Mouse (Mus musculus) thymus, postnatal 10 days (tissue): ENCODE data around the gene Cxcl13.
"Not testable (repeated sequence)": the region's sequence is repeated elsewhere in the genome, so short reads cannot be mapped to it uniquely, and the experiment has no call there.

Experiments
- DNase-seq, 2 experiments: peaks; one replicate each; pipeline ENCODE4 v3.0.0; 2021; ENCODE audit warnings: low spot score in 2 of 2

Gene Cxcl13

GRCm38 (mm10) chr5:95956651-95957050 is at the start of gene Cxcl13:
Cxcl13 (plus strand) TSS chr5:95956951.
- no peak for DNase-seq

DNA sequence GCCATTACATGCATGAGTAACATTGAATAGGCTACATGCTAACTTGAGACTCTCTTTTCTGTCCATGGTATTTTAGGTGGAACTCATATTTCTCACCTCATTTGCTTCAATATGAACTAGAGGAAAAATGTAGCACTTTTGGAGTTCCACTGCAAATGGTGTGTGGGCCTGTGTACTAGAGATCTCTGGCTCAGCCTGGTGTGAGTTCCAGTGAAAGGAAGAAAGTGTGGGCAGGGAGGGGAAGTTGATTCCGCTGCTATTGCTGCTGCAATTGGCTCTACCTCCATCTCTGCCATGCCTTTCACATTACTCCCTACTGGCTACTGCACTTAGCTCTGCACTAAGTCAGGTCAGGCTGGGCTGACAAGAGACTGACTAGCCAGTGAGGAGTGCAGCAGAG is 45.7 kb upstream of the Cxcl13 start:
- no peak for DNase-seq

GRCm38 (mm10) chr5:95918491-95918890 is 38.3 kb upstream of the Cxcl13 start:
- no peak for DNase-seq

GRCm38 (mm10) chr5:95924023-95924422 is 32.7 kb upstream of the Cxcl13 start:
- no peak for DNase-seq

- DNase-seq, result no peak
Observed at GRCm38 (mm10) chr5:95925204-95925930, 31.4 kb upstream of the Cxcl13 start.

DNA sequence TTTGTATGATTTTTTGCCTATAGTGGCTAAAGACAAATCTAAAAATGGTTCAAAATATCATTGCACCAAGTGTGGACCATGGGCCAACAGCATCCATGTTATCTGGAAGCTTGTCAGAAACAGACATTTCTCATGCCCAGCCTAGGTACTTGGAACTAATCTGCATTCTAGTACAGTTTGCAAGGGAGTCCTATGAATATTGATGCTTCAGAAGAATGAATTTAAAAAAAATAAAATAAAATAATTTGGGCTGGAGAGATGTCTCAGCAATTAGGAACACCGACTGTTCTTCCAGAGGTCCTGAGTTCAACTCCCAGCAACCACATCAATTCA is 30.9 kb upstream of the Cxcl13 start:
- no peak for DNase-seq

DNA sequence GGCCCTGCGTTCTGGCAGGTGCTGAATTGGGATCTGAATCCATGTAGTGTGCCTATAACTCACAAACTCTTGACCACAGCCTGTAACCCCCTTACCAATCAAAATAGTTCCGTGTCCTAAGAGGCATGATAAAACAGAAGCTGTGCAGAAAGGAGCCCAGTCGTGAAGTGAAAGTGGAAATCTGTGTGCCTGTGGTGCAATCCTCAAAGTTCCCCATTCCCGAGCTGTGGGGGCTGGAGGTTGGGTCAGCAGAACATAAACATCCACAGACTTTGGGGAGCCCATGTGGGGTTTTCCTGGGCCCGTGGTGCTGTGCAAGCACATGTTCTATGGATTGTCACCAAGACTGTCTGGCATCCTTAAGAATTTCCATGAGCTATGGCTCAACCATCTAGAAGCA is 21.7 kb upstream of the Cxcl13 start:
- no peak for DNase-seq

DNA sequence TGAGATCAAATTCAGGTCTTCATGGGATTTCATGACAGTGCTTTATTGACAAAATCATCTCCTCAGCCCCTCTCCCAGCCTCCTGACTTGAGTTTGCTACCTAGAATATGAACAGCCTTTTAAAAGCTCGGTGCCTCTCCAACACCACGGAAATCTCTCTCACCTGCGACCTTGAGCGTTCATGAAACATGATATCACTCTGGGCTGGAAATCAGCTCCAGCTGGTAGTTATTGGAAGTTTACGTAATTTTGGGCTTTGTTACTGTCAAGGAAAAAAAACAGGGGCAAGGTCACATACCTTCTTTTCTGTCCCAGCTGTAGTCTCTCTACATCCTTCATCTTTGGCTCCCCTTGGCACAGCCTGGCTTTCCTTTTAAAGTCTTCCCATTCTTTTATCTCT is 20.7 kb upstream of the Cxcl13 start:
- DNase-seq, result no peak

- no peak for DNase-seq
Observed at GRCm38 (mm10) chr5:95937129-95937528, 19.6 kb upstream of the Cxcl13 start.

DNA sequence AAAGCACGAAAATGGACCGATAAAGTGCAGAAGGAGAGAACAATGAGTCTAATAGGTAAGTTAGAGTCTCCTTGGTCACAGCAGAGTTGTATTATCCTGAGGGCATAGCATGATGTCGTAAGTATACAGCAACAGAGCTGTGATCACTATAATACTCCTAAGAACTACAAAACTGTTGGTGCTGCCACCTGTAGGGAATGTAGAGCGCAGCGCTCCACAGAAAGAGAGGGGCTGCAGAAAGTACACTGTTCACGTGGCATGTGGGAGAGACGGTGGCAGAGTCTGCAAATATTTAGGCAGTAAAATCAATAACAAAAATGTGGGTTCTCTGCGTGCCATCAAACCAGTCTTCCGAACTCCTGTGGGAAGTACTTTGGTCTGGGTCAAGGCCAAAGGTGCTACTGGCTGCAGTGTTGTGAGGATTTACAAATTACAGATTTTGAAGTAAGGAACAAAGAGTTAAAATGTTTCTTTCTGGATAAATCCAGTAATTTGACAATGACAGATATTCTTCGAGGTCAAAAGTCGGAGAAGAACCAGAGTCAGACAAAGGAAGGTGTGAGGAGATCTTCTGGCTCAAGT is 18.6 kb upstream of the Cxcl13 start:
- no peak for DNase-seq

DNA sequence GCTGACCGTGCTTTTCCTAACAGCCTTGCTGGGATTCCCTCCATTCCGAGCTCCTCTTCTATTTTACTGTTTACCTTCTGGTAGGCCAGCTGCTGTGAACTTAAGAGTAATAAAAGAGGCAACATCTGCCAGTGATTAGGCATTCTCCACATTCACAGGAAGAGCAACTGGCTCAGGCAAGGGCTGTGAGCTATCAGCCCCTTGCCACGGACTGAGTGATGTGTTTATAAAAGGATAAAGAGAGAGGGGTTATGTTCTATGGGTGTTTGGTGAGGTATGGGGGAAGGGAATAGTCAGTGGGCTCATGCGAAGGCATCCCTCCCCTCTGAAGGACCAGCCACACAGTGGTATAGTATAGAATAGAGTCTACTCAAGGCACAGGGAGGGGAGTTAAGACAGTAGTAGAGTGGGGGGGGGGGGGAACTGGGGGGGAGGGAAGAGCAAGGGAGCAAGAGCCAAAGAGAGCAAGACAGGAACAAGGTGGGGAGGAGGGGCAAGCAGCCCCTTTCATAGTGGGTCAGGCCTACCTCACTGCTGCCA is 16.0 kb upstream of the Cxcl13 start:
- DNase-seq, result no peak

- no peak for DNase-seq
Observed at GRCm38 (mm10) chr5:95941562-95941961, 15.2 kb upstream of the Cxcl13 start.

DNA sequence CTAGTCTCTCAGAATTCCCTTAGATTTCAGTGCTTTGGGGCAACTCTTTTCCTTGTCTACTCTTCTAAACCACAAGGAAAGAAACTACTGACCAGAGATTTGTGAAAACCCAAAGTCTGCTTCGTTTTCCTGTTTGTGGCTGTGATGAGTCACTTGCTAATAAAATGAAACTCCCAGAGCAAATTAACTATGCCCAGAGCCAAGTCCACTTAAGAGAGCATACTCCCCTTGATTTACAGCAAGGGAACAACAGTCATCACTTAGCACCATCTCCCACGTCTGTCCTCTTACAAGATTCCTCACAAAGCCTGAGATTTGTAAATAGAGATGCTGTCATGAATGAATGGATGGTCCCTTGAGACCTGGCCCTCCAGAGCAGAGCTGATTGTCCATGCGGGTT is 11.6 kb upstream of the Cxcl13 start:
- no peak for DNase-seq

DNA sequence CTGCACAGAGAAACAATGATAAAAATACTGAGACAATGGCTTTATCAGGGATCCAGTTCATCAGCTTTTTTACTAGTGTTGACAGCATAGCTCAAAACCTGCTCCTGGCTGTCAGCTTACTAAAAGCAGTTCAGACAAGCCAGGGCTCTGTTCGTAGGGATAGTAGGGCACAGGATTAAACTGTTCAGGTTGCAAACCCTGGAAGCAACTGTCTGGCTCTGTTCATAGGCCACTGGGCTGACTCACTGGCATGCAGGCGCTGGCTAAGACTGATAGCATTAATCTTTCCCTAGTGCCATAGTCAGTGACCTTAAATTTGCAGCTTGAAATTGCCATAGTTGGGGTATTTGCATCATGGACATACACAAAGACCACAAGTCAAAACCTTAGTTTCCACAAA is 10.4 kb upstream of the Cxcl13 start:
- no peak for DNase-seq

- DNase-seq, result no peak
Observed at GRCm38 (mm10) chr5:95948641-95949040, 8.1 kb upstream of the Cxcl13 start.

GRCm38 (mm10) chr5:95949946-95950701 is 6.6 kb upstream of the Cxcl13 start:
- DNase-seq, result peak in 1 of 2 experiments; percentile 37

- DNase-seq, result no peak
Observed at GRCm38 (mm10) chr5:95964940-95965339, 8.2 kb downstream of the Cxcl13 start.

DNA sequence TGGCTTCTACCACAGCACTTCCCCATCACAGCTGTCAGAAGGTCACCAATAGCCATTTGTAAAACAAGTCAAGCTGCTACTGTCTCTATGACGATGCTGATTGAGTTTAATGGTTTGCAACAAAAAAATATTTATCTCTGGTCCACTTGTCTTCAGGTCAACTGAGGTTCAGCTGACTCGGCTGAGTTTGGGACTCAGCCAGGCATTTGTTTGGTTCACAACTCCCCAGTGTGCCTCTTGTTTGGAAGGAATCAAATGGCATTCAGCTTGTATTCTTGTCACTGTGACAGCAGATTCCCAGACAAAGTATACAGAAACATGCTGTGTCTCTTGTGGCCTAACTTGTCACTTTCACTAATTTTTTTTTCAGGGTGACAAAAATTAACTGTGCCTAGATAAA is 9.9 kb downstream of the Cxcl13 start:
- DNase-seq, result no peak

GRCm38 (mm10) chr5:95970845-95971244 is 14.1 kb downstream of the Cxcl13 start:
- peak; percentile 3 to 46 for DNase-seq

DNA sequence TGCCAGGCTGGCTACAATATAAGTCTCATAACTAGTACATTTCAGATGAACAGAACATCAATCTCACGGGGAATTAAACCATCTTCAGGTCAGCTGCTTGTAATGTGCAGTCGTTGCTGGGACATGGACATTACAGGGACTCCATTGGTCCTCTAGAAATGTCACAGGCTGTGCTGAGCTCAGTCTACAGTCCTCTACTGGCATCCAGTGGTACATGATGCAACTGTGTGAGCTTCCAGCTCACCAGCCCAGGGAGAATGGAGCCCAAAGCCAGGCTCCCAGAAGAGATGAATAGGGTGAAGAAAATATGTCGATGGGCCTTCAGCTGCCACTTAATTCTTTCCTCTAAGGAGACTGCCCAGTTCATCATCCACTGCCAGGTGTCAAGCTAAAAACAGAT is 15.5 kb downstream of the Cxcl13 start:
- no peak for DNase-seq

GRCm38 (mm10) chr5:95973806-95974205 is 17.1 kb downstream of the Cxcl13 start:
- DNase-seq, result not testable (repeated sequence)

GRCm38 (mm10) chr5:95976299-95976698 is 19.5 kb downstream of the Cxcl13 start:
- no peak for DNase-seq
